Mouse (Mus musculus) left cerebral cortex, adult 9 months (tissue): ENCODE measurements at regions not wholly inside any gene's neighbourhood (a gene's known extent, or its start where the extent isn't known, plus 50 kb on each side); places are given as distances from the start of the nearest gene placed in this dataset.

Experiments
- DNase-seq, 2 experiments: peaks; one replicate each; pipeline ENCODE4 v3.0.0; 2022; ENCODE audit warnings: low spot score in 2 of 2

GRCm38 (mm10) chr5:111506821-111507220 lies 89.7 kb downstream of the Mn1 start:
- no peak for DNase-seq

GRCm38 (mm10) chr5:111507332-111507731 lies 90.2 kb downstream of the Mn1 start:
- DNase-seq, result no peak

- no peak for DNase-seq
These were observed 91.9 kb downstream of the Mn1 start for GRCm38 (mm10) chr5:111509014-111509561.

- DNase-seq, result no peak
These were observed 92.5 kb downstream of the Mn1 start for GRCm38 (mm10) chr5:111509575-111510057.

- DNase-seq, result no peak
These were observed 93.2 kb downstream of the Mn1 start for GRCm38 (mm10) chr5:111510183-111510878.

- DNase-seq, result no peak
These were observed 93.7 kb downstream of the Mn1 start for GRCm38 (mm10) chr5:111510879-111511231.

GRCm38 (mm10) chr5:111511982-111512381 lies 94.8 kb downstream of the Mn1 start:
- no peak for DNase-seq

- DNase-seq, result no peak
These were observed 96.8 kb downstream of the Mn1 start for GRCm38 (mm10) chr5:111513976-111514375.

- DNase-seq, result no peak
These were observed 101.9 kb downstream of the Mn1 start for GRCm38 (mm10) chr5:111519059-111519458.

GRCm38 (mm10) chr5:111519500-111520041 lies 102.4 kb downstream of the Mn1 start:
- no peak for DNase-seq

GRCm38 (mm10) chr5:111521866-111522265 lies 104.7 kb downstream of the Mn1 start:
- DNase-seq, result no peak

GRCm38 (mm10) chr5:111522586-111522985 lies 105.4 kb downstream of the Mn1 start:
- no peak for DNase-seq

GRCm38 (mm10) chr5:111527741-111528140 lies 110.6 kb downstream of the Mn1 start:
- no peak for DNase-seq

GRCm38 (mm10) chr5:111529096-111529495 lies 111.9 kb downstream of the Mn1 start:
- DNase-seq, result no peak

GRCm38 (mm10) chr5:111530628-111531524 lies 113.7 kb downstream of the Mn1 start:
- no peak for DNase-seq

- no peak for DNase-seq
These were observed 115.4 kb downstream of the Mn1 start for GRCm38 (mm10) chr5:111532446-111533035.

- DNase-seq, result no peak
These were observed 118.8 kb downstream of the Mn1 start for GRCm38 (mm10) chr5:111535978-111536377.

- DNase-seq, result no peak
These were observed 121.6 kb downstream of the Mn1 start for GRCm38 (mm10) chr5:111538560-111539450.

- DNase-seq, result no peak
These were observed 123.3 kb downstream of the Mn1 start for GRCm38 (mm10) chr5:111540486-111540885.

GRCm38 (mm10) chr5:111542077-111542476 lies 124.9 kb downstream of the Mn1 start:
- no peak for DNase-seq
